Mouse (Mus musculus) liver, embryonic 14.5 days (tissue): Measurements from ENCODE around the gene Fzd7.

ENCODE experiments used
- CTCF ChIP-seq: IDR thresholded peaks from 2 replicates; pipeline ENCODE4 v1.5.1; 2016; ENCODE audit warnings: antibody characterized with exemption, low read depth, control low read depth
- EP300 ChIP-seq: IDR thresholded peaks from 2 replicates; pipeline ENCODE4 v1.6.1; 2016; ENCODE audit warnings: antibody characterized with exemption, low read depth

DNA sequence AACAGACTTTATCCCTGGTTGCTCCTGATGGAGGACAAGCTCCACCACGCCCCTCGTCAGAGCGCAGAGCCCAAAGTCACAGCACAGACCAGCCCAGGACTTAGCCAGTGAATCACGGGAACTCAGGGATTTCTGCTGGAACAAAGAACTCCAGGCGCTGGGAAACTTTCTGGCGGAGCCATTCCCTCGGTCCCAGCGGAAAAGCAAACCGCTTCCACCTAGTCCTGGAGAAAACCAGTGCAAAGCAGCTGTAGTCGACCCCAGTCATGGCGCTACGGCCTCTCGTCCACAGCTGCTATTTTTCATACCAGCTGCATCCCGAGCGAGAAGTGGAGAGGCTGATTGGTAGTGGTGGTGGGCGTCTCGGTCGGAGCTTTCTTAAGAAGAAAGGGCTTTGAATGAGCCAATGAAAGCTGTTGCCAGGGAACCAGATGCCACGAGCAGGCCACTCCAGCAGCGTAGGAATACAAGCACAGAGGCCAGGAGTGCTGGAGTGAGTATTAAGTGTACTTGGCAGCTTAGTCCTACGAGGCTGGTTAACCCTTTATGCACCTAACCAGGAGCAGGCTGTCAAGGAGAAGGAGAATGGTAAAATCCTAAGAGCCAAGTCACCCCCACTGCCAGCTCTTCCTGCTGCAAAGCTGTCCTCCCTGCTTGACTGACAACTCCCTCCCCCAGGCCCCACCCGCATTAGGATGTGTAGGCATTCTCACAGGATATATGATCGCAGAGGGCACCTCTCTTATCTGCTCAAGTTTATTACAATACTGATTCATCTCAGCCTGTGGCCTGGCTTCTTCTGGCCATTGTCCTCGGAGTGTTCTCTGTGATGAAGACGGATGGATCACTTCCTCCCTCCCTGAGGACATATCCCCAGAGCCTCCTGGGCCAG, 34.0 kb downstream of the Fzd7 start, which contains the start of gene Gm973:
- no peak for TF ChIP-seq CTCF
- TF ChIP-seq EP300 = no peak
